Mouse (Mus musculus) testis, postnatal 14 days (tissue): Measurements from ENCODE around the gene Akap9.
"Not testable (repeated sequence)": the region's sequence is repeated elsewhere in the genome, so short reads cannot be mapped to it uniquely, and the experiment has no call there.

Source experiments
- DNase-seq: peaks from one replicate; pipeline ENCODE4 v3.0.0; 2021; ENCODE audit warnings: low spot score

The Akap9 gene

DNA sequence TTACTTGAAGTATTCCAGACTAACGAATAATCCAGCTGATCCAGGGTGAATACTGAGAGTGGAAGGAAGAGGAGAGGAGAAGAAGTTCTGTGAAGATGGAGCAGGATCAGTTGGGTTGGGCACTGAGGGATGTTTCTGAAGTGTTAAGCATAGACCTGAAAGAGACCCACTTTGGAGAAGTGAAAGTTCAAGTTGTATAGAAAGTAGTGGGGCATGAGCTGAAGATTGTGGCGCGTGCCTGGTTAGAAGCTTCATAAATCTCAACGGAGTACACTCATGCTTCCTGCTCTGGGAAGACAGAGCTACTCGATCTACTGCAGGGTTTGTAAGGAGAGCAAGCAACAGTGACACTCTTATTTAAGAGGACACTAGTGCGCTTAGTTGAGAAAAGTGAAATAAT, 41.3 kb downstream of the Akap9 start:
- DNase-seq: no peak

DNA sequence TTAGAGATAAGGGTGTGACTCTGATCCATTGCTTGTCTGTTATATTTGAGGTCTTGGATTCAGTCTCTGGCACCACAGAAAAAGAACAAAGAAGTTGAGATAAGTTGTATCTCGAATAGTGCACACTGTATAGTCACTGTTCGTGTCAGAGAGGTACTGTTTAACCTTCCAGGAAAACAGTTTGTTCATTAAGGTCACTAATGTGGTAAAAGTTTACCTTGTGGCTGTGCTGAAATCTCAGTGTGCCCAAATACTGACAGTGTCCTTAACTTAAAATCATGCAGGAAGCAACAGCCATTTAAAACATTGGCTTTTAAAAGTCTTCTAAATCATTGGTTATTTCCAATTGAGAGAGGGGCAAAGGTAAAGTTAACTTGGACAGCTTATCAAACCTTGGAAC, 43.1 kb downstream of the Akap9 start:
- DNase-seq: no peak

DNA sequence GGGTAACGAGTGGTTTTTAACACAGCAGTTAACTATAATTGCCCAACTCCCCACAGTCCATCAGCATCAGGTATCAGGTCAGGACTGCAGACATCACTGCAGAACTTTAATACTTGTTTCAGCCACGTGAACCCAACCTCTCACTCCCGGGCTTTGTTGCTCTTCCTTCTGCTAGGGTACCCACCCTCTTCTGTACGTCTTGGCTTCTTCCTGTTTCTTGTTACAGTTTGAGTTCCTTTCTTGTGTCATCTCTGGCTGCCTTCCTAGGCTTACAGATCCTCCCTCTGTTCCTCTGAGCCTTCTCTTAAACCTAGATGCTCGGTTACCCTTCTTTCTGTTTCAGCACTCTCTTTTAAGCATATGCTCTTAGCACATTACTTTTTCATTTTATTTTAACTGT, 45.9 kb downstream of the Akap9 start:
- no peak for DNase-seq

DNA sequence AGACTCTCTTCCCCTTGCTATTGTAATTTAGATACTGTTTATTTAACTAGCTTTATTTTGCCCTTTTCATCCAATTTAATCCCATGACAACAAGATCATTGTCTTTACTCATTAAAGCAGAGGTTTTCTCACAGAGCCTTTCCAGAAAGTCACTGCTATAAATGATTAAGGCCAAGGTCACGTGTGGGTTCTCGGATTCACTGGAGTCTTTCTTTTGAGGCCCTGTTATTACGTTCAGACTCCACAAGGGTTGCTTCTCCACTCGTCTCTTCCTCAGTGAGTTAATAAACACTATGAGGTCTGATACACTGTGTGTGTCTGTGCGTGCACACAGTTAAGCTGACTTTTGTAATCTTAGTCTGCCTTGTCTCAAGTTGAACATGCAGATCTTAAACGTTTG, 47.0 kb downstream of the Akap9 start:
- no peak for DNase-seq

DNA sequence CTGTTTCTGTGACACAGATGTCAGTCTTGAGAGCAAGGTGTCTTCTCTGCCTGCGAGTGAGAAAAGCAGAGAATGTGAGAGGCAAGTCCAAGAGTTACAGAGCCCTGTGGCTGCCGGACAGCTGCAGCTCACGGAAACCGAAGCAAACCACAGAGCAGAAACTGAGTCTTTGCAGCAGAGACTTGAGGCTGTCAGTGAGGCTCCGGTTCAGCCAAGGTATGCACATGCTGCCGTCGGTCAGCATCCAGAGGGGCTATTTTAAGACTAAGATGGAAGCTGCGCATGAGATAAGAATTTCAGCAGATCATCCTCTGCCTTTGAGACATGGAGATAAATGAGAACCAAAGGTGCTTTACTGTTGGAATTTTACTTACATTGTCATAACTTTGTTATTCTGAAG, 48.3 kb downstream of the Akap9 start:
- no peak for DNase-seq

DNA sequence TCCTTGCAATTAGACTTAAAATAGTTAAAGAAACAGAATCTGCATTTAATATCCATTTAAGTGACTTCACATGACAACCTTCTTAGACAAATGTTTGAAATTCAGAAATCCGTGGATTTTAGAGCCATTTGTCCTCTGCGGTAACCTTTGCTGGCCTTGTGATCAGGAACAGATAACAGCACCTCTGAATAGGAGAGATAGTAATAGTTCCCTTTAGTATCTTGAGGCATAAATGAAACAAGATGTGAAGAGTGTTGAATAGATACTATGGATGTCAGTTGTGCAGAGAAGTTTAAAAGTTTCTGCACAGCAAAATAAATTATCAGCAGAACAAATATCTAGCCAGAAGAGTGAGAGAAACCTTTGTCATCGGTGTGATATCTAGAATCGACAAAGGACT, 50.0 kb downstream of the Akap9 start:
- DNase-seq: no peak

DNA sequence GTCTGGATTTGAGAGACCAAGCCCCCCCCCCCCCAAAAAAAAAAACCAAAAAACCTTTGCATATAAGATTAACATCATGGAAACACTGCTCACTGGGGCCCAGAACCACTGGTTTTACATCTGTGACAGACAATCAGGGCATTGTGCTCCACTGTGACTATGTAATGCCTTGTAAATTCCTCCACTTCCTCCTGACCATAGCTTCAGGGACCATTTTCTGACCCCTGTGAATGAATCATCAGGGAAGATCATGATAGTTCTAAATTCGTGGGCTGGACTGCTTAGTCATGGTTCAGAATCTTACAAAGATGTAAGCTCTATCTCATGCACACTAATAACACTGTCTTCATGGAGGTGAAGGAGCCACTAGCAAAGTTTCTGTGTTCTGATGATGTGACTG, 61.8 kb downstream of the Akap9 start:
- no peak for DNase-seq

DNA sequence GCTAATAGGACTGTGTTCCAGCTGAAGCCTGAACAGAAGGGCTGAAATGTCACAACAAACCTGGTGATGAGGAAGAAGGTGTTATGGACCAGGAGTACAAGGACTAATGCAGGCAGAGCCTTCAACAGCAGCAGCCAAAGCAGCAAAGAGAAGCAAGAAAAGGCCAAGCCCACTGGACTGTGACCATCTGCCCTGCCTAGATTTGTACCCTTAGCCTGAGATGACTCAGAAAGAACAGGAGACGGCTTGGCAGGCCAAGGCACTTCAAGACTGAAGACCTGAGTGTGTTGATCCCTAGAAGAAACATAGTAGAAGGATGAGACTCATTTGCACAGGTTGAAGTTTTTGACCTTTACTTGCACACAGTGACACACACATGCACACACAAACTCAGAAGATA, 62.6 kb downstream of the Akap9 start:
- no peak for DNase-seq

DNA sequence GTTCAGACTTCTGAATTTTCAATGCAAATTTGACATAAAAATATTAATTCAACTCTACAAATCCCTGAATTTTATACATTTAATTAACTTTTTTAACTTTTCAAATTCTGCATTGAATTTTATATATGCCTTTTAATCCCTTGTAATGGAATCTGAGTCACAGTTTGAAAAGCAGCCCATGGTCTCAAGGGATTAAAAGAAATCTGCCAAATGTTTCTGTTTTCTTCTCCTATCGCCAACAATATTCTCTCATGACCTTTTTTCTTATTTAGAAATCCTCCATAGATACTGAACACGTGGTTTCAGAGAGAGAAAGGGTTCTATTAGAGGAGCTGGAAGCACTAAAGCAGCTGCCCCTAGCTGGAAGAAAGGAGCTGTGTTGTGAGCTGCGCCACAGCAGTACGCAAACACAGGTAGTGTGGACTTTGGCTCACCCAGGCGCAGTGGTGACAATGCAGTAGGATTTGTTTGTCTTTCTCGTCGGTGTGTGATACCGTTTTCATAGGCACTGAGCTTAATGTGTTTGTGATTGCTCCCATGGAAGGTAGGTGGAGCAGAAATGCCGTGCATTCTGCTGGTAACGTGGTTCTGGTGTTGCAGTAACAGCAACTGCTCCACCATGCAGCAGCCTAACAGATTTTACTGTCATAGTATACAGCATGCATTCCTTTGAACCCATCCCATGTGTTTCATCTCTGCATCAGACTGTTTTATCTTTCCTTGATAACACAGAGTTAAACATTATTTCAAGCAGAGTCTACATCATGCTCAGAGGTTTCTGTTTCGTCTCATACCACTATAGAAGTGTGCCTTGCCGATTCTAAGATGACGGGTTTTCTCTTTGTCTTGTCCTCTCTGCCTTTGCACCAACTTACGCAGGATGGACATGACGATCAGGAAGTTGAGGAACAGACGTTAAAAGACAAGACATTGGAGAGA, 76.9 kb downstream of the Akap9 start:
- DNase-seq: no peak

DNA sequence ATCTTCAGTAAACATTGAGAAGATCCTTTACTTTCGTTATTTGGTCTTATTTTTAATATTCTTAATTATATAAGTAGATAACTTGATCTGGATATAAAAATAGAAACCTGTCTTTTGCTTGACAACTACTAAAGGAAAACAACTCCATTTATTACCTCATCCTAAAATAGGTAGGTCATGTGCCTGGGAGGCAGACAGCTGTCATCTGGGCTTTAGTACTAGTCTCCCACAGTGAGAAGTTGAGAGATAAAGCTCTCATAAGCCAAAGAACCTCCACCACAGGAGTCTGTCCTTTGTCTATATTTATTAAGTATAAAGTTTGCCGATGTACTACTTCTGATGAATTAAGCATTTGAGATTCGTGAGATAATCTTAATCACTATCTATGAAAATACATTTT, 78.8 kb downstream of the Akap9 start:
- no peak for DNase-seq

DNA sequence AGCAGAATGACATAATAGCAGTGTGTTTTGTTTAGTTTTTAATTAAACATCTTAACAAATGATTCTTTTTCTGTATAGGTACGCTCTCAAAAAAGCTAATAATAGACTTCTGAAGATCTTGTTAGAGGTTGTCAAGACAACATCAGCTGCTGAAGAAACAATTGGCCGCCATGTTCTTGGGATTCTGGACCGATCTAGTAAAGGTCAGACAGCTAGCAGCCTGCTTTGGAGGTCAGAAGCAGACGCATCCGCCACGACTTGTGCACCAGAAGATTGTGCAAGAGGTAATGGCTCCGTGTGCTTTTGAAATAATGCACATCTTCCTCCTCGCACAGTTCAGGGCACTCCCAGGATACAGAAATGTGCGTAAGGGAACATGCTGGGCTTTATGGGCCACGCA, 80.4 kb downstream of the Akap9 start:
- no peak for DNase-seq

DNA sequence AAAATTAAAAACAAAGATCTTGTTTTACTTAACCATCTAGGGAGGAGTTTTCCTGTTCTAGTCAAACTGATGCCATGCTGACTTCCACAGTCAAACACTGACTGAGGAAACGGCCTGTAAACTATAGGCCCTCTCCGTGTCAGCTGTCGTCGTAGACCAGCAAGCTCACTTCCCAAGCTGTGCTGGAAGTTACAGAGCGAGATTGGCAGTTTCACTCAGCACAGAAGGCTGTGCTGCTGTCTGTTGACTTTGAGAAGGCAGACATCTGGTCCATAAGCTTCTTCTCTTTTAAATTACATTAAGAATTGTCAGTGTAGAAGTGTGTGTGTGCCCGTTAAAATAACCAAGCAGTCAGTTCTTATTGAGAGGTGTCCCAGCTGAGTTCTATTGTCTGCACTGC, 81.7 kb downstream of the Akap9 start:
- DNase-seq: no peak

DNA sequence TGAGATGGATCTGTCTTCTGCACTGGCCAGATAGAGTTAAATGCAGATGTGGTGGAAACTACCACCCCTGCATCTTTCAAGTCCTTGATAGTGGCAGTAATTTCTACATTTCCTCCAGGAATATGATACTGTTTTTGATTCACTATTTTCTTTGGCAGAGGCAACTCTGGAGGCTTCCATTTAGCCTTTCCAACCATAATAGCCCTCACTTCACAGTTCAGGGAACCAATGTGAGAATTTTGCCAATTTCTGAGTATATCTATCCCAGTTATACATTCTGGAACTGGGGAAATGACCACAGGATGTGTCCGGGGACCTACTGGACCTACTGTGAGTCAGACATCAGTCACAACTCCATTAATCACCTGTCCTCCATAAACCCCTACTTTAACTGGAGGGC, 89.8 kb downstream of the Akap9 start:
- not testable (repeated sequence) for DNase-seq

DNA sequence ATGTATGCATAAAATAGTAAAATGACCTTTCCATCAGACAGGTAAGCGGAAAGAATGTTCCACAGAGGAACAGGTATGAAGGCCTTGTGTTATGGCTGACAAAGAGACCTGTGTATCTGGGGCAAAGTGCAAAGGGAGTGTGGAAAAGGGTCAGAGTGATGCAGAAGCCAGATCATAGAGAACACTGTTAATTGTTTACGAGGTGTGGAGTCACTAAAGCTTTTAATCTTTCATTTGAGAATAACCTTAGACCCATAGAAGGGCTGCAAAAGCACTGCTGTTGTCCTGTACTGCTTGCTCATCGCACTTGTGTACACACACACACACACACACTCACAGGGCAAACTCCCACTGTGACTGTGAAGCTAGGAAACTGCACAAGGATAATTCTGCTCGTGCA, 91.5 kb downstream of the Akap9 start:
- DNase-seq: no peak

DNA sequence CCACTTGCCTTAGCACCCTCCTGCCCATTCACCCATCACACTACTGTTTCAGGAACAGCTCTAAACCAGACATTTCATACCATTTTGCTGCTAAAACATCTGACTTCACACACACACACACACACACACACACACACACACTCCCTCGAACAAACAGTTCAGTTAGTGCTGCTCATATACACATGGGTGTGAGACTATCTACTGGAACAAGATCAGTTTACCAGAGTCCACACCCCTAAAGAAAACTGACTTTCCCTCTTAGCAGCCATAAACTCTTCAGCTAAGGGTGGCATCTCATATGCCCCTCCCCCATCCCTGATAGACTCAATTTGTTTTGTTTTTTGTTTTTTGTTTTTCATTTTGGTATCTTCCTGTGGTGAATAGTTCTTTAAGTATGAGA, 92.2 kb downstream of the Akap9 start:
- no peak for DNase-seq

DNA sequence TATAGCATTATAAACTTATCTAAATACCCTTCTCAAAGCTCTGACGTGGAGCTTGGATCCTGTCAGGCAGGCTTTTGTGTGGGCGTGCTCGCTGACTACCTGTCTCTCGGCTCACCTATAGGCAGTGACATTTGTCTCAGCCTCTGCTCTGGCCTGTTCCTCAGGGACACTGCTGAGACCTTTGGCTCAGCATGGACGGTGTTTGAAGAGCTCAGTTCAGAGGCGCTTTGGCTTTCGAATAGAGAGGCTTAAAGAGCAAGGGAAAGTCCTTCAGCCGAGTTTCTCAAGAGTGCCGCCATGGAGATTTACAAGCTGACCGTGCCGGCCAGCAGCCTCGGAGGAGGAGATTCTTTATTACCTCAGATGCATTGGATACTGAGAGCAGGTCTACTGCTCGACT, 95.3 kb downstream of the Akap9 start:
- DNase-seq: no peak

DNA sequence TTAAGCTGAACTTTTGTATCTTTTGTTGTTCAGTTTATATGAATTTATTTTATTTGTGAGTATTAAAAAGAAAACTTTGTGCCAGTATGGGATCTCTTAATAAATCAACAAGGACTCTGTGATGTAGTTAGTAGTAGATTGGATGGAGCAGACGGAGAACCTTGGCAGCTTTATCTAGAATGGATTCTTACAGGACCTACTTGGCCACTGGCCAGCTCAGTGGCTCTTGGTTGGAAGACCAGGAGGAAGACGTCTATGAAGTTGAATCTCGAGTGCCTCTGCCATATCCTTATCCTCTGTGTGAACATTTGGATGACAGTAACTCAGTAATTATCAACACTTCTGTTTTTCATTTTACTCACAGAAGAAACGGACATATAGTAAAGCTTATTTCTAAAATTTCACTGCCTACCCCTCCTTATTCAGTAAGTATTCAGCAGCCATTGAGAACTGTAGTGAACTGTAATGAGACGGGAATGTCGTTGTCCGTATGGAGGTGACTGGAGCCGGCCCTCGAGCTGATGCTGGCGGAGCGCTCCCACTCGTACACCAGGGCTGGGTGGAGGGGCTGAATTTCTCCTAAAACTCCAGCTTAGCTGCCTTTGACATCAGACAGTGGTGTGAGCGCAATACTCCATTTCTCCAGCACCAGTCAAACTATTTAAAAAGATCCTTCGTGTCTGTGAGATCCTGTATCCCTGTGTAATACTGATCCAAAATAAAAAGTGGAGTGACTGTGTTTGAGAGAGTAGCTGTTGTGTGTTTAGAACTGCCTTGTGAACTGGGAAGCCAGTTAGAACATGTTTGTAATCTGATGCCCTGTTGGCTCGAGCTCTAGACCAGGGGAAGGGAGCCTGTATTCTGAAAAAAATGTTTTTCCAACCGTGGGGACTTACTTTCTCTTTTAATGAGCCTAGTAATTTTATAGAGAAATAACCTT, 96.2 kb downstream of the Akap9 start:
- DNase-seq: no peak

DNA sequence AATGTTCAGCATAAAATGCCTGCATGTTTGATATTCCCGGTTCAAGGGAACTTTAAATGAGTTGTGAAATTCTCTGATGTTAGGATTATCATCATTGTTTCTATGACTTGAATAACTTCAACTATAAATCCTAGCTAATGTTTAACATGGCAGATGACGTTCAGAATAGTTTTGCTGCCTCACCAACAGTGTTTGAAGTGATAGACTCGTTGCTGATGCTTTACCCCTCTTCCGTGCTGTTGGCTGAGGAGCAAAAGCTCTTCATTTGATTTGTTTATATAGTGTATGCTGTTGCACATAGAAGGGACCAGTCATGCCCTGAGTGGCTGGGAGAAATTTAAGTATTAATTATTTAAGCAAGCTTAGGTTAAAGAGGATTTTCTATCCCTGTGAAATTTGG, 96.9 kb downstream of the Akap9 start:
- no peak for DNase-seq

DNA sequence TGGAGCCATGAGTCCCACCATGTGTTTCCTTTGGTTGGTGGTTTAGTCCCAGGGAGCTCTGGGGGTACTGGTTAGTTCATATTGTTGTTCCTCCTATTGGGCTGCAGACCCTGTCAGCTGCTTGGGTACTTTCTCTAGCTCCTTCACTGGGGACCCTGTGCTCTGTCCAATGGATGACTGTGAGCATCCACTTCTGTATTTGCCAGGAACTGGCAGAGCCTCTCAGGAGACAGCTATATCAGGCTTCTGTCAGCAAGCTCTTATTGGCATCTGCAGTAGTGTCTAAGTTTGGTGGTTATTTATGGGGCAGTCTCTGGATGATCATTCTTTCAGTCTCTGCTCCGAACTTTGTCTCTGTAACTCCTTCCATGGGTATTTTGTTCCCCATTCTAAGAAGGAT, 98.5 kb downstream of the Akap9 start:
- not testable (repeated sequence) for DNase-seq

DNA sequence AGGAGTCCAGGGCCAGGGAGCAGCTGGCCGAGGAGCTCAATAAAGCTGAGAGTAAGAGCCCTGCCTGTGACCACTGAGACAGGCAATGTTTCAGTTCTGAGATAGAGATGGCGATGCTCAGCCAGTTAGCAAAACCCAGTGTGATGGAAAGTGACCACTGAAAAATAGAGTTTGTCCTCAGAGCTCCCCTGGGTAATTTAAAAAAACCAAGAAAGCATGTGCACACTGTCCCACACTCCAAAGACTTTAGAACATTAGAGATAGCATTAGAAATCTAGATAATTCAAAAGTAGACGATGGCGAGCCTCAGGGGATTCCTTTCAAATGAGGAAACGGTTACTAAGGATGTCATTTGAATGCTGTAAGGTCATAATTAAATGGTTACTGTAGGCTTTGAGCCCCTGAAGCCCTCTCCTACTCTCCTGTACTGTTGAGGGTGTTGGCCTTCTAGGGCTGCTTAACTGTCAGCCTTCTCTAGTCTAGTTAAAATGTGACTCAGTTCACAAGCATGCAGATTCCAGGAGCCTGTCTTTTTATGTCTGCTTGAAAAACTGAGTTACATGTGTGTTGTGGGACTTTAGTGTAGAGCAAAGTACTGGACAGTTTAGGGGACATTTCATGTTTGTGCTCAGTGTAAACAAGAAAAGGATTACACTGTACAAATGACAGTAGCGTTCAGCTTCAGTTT, 100.8 kb downstream of the Akap9 start:
- no peak for DNase-seq

DNA sequence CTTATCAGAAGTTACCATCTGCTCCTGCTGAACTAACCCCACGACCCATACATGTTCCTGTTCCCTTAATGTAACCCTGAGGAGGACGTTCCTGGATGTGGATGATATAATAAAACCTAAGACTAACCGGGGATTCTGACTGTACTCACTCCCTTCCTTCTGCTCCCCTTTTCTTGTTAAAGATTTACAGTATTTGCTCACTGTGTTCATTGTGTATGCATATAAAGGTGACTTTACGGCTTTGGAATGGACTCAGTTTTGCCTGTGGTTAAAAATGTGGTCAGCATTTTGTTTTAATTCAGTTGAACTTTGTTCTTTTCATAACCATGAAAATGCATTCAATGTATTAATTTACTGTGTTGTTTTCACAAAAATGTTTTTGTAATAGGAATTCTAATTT, 104.0 kb downstream of the Akap9 start:
- DNase-seq: no peak

DNA sequence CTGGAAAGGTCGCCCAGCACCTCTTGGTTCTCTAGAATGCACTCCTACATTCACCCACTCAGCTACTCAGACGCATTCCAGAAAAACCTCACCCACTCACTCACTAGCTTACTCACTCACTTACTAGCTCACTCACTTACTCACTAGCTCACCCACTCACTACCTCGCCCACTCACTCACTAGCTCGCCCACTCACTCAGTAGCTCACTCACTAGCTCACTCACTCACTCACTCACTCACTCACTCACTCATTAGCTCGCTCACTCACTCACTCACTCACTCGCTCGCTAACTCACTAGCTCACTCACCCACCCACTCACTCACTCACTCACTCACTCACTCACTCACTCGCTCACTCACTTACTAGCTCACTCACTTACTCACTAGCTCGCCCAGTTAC, 108.8 kb downstream of the Akap9 start:
- DNase-seq: no peak

DNA sequence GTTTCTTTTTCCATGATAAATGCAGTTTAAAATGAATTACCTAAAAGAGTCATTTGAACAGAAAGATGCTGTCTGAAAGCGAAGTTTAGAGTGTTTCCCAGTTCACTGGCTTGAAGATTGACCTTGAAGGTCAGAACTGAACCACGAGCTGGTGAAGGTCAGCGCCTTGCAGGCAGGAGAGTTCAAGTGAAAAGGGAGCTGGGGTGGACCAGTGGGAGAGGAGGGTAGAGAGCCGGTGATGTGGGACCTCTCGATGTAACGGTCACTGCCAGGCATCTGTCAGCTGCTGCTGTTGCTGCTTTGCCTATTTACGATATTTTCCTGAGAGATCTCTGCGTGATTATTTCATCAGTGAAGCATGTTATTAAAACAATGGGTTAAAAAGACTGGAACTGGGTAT, 111.5 kb downstream of the Akap9 start:
- DNase-seq: no peak
